Mouse (Mus musculus): ENCODE results near the gene Npas2.

The Npas2 gene

DNA sequence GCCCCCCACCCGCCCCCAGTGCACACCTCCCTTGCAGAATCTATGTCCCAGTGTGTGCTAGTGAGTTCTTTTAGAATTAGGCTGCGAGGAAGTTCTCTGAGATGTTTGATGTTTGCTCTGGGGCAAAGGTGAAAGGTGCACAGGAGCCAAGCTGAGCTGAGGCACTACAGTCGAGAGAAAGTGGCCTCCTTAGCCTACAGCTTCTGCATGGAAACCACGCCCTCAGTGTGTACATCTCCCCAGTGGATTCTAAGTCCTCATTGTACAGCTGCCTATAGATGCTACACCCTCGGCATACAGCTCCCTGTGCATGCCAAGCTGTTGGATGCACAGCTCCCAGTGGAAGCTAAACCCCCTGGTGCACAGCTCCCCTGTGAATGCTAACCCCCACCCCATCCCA is 145.9 kb downstream of the Npas2 start:
- DNase-seq = no peak

DNA sequence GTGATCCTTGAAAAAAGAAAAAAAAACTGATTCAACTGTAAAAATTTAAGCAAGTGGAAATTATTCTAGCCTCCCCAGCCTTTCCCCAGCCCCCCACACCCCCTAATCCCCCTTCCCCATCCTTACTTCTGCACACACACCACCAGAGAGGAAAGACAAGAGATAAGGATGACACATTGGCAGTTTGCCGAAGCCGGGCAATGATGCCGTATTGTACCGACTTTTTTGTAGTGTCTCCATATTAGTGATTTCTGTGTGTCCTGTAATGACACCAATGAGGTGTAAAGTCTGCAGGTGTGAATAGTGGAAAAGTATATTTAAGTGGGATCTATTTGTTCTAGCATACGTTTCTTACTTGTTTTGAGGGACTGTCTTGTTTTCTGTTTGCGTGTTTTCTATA is 146.6 kb downstream of the Npas2 start:
- DNase-seq = no peak

DNA sequence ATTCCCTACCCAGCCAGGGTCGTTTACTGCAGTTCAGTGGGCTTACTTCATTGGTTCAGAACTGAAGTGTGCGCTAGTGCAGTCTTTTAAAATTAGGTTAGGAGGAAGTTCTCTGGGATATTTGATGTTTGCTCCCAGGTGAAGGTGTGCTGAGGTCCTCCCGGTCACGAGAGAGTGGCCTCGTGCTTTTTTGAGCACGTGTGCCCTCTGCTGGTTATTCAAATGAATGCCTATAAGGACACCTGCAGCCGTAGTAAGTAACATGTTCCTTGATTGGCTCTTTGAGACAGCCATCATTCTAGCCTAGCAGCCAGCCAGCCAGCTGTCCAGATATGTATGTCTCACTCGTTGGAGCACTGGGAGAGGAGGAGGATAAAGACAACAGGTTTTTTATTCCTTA is 147.1 kb downstream of the Npas2 start:
- DNase-seq = peak; percentile 41 to 51

DNA sequence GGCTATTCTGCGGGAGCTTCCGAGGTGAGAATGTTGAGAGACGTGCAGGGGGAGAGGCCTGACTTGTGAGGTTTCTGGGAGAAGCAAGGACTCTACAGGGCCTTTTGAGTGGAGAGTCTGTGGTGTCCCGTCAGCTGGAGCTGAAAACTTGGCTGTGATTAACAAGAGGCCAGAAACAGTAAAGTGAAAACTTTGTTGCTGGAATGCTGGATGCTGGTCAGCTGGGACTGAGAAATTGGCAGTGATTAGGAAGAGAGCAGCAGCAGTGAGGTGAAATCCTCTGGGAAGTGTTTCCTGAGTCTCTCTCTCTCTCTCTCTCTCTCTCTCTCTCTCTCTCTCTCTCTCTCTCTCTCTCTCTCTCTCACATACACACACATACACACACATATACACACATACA is 148.3 kb downstream of the Npas2 start:
- DNase-seq = no peak

DNA sequence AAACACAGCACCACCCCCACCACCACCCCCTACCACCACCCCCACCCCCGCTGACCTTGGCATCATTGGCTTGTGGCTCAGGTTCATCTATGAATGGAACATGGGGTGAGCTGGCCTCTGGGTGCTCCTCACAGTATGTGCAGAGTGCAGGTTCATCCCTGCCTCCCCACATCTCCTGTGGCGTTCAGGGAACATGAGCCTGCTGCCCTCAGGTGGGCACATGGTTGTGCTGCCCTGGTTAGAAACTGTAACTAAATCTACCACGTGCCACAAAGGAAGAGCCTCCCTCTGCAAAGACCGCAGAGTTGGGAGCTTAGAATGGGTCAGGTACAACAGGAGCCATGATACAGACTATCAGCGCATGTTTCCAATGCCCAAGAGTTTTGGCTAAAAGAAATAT is 149.7 kb downstream of the Npas2 start:
- DNase-seq = no peak

- DNase-seq = peak; percentile 32 to 61
Observed at GRCm38 (mm10) chr1:39344981-39345600, 151.6 kb downstream of the Npas2 start.

DNA sequence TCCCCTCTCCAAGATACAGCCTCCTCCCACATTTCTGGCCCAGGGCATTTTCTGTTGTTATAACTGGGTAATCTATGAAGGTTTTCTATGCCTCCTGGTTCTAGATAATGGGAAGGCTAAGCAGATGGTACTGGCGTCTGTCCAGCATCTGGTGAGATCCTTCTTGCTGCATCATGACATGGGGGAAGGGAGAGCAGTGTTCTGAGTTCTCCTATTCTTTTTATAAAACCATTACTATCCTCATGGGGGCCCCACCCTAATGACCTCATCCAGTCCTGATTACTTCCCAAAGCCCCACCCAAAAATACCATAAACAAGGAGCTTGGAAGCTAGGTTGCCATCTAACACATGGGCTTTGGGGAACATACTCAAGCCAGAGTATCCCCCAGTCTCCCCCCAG is 155.5 kb downstream of the Npas2 start:
- no peak for DNase-seq

DNA sequence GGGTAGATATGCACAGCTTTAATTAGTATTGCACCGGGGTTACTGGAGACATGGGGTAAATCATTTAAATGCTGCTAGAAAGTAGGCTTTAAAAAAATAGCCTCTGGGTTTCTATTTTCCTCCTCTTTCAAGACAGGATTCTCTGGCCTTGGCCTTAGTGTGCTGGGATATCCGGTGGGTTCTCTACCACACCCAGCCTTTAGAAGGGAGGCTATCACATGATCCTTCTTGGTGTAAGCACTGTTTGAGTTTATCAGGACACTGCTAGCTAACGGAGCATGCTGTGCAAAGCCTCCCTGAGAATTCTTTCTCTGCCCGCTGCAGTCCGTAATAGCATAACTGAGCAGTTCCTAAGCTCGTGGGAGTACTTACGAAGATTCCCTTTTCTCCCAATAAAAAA is 155.9 kb downstream of the Npas2 start:
- no peak for DNase-seq

GRCm38 (mm10) chr1:39361754-39362514 is 168.4 kb downstream of the Npas2 start:
- no peak for DNase-seq

DNA sequence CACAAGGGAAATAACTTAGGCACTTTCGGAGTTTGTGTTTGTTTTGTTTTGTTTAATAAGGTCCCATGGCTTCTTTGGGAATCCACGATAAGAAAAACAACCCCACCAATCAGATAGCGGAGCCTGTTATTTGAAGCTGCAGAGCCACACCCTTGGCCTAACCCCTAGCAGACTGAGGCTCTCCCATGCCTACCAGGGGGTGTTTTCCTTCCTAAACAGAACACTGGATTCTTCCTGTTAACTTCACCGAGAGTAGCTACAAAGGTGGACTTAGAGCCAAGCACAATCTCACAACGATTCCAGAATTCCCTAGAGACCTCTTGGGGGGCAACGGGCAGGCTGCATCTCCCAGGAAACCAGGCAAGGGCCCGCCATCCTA is 169.0 kb downstream of the Npas2 start:
- DNase-seq = no peak

GRCm38 (mm10) chr1:39365562-39365961 is 172.0 kb downstream of the Npas2 start:
- no peak for DNase-seq

DNA sequence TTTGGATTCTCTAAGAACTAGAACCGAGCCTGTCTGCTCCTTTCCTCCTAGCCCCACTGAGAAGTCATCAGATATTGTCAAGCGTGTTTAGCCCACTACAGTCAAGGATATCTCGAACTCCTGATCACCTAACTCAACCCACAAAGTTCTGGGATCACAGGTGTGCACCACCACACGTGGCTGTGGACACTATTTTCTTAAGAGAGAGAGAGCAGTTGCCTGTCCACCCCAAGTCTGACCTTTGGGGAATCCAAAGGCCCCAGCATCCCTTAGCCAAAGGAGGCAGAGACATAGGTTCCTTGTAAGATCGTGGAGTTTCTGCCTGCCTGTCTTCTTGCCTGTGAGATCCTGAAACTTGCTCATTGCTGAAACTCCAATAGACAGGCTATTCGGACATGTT is 173.5 kb downstream of the Npas2 start:
- peak in 1 of 2 experiments; percentile 9 for DNase-seq

- peak; percentile 98 for DNase-seq
Observed at GRCm38 (mm10) chr1:39367601-39368266, 174.2 kb downstream of the Npas2 start, which contains the start of gene Rpl31. Gene Rpl31 (plus strand): TSS chr1:39367842.

GRCm38 (mm10) chr1:39368267-39368841 is 174.8 kb downstream of the Npas2 start:
- no peak for DNase-seq

GRCm38 (mm10) chr1:39370431-39370830 is 176.9 kb downstream of the Npas2 start:
- DNase-seq = no peak

DNA sequence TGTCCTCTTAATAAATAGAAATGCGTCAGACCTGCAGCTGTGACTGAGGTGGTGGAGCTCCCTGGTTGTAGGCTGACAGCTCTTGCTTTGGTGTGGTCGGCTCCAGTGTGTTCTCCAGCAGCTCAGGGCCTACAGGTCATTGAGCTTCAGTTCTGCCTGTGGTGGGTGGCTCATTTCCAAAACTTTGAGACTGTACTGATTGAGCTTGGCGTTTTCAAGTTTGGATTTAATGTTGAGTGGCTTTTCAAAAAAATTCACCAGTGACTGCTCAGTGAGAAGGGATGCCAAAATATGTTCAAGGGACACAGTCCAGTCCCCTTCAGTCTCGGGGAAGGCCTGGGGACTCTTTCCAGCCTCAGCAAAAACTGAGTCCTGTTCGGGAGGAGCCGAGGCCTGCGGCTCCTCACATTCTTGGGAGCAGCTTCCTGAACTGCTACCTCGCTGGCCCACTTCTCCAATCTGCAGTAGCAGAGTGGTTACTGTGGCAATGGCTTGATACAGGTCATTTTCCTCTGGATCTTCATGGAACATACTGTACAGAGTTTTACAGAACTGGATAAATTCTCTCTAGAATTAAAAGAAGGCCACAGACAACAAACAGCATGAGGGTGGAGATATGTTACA is 178.8 kb downstream of the Npas2 start:
- no peak for DNase-seq

- no peak for DNase-seq
Observed at GRCm38 (mm10) chr1:39373378-39373777, 179.8 kb downstream of the Npas2 start.

DNA sequence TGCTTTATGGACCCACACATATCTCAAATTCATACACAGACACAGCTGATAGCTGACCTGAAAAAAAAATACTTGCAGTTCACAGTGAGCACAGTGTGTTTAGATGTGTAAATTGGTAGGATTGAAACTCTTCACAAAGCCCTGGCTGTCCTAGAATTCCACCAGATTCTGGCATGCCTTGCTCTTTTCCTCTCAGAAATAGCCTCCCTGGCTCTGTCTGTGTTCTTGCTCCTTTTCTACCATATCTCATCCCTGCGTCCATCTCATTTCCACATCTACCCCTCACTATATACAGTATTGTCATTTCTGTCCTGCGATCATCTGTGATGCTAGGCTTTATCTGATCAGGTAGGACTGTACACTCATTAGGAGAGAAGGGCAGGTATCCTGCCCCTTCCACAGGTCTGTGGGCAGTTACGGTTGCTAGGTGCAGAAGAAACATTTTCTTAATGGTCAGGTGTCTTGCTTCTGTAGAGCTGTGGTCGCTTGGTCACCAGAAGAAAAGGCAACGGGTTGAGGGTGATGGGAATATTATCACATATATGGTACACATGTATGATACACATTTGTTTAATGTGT is 180.8 kb downstream of the Npas2 start:
- no peak for DNase-seq

DNA sequence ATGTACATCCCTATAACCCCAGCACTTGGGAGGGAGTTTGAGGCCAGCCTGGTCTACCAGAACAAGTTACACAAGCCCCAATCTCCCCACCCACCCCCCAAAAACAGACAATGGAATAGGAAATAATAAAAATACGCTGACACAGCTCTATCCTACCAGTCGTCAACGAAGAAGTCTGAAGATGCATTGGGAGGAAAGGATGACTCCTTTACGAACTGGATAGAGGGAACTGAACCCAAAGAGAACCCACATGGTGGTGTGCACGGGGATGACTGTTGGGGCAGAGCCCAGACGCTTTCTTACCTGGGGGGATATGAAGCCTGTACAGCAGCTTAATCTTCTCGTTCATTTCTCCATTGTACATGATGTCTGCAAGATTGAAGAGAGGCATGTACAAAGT is 182.6 kb downstream of the Npas2 start:
- DNase-seq = no peak

GRCm38 (mm10) chr1:39376726-39377240 is 183.3 kb downstream of the Npas2 start:
- no peak for DNase-seq

- no peak for DNase-seq
Observed at GRCm38 (mm10) chr1:39378540-39378939, 185.0 kb downstream of the Npas2 start.

GRCm38 (mm10) chr1:39379021-39379420 is 185.5 kb downstream of the Npas2 start:
- DNase-seq = no peak

DNA sequence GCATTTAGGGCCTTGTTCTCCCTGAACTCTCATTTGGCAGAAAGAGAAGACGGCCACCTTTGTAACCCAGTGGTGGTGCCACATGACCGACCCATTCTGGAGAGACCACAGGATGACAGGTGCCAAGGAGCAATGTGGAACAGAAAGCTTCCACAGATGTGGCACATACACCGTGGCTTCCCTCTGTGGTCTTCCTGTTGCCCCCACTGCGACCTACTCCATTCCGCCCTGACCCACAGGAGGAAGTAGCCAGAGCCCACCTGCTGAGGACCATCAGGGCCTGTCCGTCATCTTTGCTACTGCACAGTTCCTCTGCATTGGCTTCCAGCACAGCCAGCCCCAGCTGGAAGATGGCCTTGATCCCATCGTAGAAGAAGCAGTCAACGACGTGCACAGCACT is 187.5 kb downstream of the Npas2 start:
- DNase-seq = no peak
